Mouse (Mus musculus) thymus, adult 2 months (tissue): ENCODE data around the gene Cdk18. TPM values are rescaled to one million over a fixed set of nuclear protein-coding genes. Genes with fewer than 3 reads are reported as not detected.

Experiments used
- DNase-seq: peaks from one replicate; pipeline ENCODE4 v3.0.0; 2021
- H3K27ac ChIP-seq: fragments of 200-500 bp; 2 replicates; pipeline ENCODE4 v1.5.1; 2012; ENCODE audit warnings: low read length, control low read depth; ENCODE audit not compliant: control insufficient read depth, insufficient read depth
- H3K27me3 ChIP-seq: fragments of 200-500 bp; 2 replicates; pipeline ENCODE4 v1.6.1; 2012; ENCODE audit warnings: mild to moderate bottlenecking, low read length, moderate library complexity, mixed read lengths; ENCODE audit not compliant: control insufficient read depth, insufficient read depth
- H3K36me3 ChIP-seq: fragments of 200-500 bp; 2 replicates; pipeline ENCODE4 v1.6.1; 2012; ENCODE audit warnings: mild to moderate bottlenecking, low read length, moderate library complexity; ENCODE audit not compliant: control insufficient read depth, insufficient read depth
- H3K4me1 ChIP-seq: fragments of 200-500 bp; replicated peaks from 2 replicates; pipeline ENCODE4 v1.6.1; 2012; ENCODE audit warnings: low read length; ENCODE audit not compliant: control insufficient read depth, insufficient read depth
- H3K4me3 ChIP-seq: fragments of 200-500 bp; 2 replicates; pipeline ENCODE4 v1.5.1; 2012; ENCODE audit warnings: mild to moderate bottlenecking, low read length, control low read depth, moderate library complexity; ENCODE audit not compliant: control insufficient read depth, insufficient read depth
- CTCF ChIP-seq: fragments of 200-500 bp; IDR thresholded peaks from 2 replicates; pipeline ENCODE4 v1.5.1; 2012; ENCODE audit warnings: mild to moderate bottlenecking, control low read depth, low read length, moderate library complexity, borderline replicate concordance; ENCODE audit not compliant: control insufficient read depth, poor library complexity, insufficient read depth; ENCODE audit errors: extremely low read depth
- POLR2A ChIP-seq: fragments of 200-500 bp; IDR thresholded peaks from 2 replicates; pipeline ENCODE4 v1.6.1; 2012; ENCODE audit warnings: mild to moderate bottlenecking, low read length, control low read depth, moderate library complexity; ENCODE audit not compliant: control insufficient read depth, poor library complexity, insufficient read depth; ENCODE audit errors: extremely low read depth
- WGBS: fragments of 180-500 bp; shearing (Covaris S2); methylation state at CpG from one replicate; pipeline ENCODE4 v1.1.7; 2018; 5-methylcytosine and 5-hydroxymethylcytosine counted together
- polyA plus RNA-seq: library from polyadenylated mRNA; depleted of rRNA; stranded (reverse); fragments of >200 nt; gene quantifications from 2 replicates; pipeline ENCODE4 v1.2.3, GENCODE M21; 2012

Gene Cdk18
- polyA plus RNA-seq, 1 experiment = 8.6 TPM

DNA sequence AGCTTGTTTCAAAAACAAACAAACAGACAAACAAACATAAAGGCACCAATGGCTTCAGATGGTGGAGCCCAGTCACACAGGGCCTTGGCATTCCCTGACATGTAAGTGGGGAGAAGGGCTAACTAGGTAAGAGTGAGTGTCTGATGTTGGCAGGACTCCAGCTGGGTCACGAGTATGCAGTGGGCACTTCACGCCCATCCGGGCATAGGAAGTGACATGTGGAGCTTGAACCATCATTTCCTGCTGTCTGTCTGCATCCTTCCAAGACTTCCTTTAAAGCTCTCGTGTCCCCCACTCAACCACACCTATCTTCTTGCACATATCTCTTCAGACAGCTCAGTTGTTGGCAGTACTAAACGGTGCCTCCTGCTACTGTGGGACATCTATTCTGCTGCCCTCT lies 3.6 kb upstream of the Cdk18 start:
- TF ChIP-seq POLR2A (no peak), CTCF (no peak)
- Histone ChIP-seq H3K4me1 (peaks cover 2% of the 10 kb centered on the region; the same call in 1 of the 2 replicates), H3K27ac (no peak overlapping the region), H3K4me3 (no peak overlapping the region), H3K36me3 (no peaks in the 10 kb centered on the region), H3K27me3 (peaks cover 6% of the 10 kb centered on the region; the same call in 1 of the 2 replicates)
- DNase-seq = no peak
- WGBS = 27% methylated on average over 5 of the region's 5 CpGs

DNA sequence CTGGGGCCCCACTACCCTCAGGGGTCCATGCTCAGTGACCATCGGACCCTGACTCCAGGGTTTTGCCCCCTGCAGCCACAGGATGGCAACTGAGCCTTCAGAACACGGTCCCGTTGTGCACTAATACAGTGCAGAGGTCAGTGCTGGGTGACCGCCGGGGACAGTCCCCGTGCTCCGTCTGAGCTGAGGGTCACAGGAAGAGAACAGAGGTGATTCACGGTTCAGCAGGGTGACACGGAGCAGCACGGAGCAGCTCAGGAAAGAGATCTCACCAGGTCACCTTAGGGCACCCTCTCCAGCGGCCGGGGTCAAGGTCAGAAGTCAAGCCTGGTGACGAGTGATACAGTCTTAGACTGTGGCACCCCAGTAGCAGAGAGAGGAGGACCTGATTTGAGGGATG lies 2.3 kb upstream of the Cdk18 start:
- Histone ChIP-seq H3K4me1 (peaks cover 2% of the 10 kb centered on the region; the same call in 1 of the 2 replicates), H3K27me3 (peaks cover 6% of the 10 kb centered on the region; the same call in 1 of the 2 replicates), H3K36me3 (no peaks in the 10 kb centered on the region), H3K27ac (no peak overlapping the region), H3K4me3 (no peak overlapping the region)
- no peak for TF ChIP-seq POLR2A
- no peak for TF ChIP-seq CTCF
- no peak for DNase-seq
- 95% methylated on average over 13 of the region's 13 CpGs for WGBS

DNA sequence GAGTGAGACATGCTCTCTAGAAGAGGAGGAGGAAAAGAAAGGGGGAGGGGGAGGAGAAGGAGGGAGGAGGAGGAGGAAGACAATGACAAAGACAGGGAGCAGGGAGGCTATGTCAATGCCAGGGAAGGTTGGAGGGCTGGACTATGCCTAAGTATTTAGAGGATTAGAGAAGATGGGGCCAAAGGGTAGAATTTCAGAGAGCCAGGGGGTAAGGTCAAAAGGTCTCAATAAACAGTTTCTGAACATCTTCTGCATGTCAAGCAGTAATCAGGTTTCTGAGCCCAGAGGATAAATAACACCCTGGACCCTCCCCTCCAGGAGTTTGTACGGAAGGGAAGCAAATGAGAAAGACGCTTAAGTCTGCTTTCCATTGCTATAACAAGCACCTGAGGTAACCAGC lies 1.7 kb upstream of the Cdk18 start:
- WGBS = 94% methylated on average over 2 of the region's 2 CpGs
- Histone ChIP-seq H3K36me3 (no peaks in the 10 kb centered on the region), H3K4me3 (no peak overlapping the region), H3K27me3 (peaks cover 6% of the 10 kb centered on the region; the same call in 1 of the 2 replicates), H3K4me1 (peaks cover 2% of the 10 kb centered on the region; the same call in 1 of the 2 replicates), H3K27ac (no peak overlapping the region)
- TF ChIP-seq CTCF (no peak), POLR2A (no peak)
- DNase-seq = no peak

DNA sequence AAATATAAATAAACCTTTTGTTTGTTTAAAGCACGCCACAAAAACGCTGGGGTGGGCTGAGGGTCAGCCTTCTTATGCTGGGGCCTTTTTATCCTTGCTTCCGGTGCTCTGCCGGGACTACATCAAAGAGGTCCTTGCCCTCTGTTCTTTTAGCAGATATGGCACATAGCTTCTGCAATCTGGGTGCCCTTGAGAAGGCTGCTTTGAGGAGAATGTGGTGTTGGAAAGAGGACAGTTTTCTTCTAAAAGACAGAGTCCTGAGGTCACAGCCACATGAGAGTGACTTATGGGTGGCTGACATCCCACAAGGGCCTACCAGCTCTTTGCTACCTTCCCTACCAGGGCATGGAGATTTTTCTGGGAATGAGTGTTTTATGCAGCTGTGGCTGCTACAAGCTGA lies 1.1 kb upstream of the Cdk18 start:
- 93% methylated on average over 4 of the region's 4 CpGs for WGBS

DNA sequence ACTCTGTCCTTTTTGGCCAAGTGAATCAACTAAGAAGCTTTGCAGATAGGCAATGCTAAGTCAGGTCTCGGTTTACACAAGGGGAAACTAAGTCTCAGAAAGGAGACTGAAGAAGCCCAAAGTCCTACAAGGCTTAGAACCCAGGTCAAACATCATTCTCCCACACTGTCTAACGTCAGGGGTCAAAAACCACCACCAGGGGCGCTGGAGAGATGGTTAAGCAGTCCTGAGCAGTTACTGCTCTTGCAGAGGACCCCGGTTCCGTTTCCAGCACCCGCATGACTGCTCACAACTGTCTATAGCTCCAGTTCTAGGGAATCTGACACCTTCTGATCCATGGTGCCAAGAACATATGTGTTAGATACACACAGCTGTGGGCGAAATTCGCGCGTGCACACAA lies 687 bp upstream of the Cdk18 start:
- Histone ChIP-seq H3K36me3 (no peaks in the 10 kb centered on the region), H3K4me3 (no peak overlapping the region), H3K27me3 (peaks cover 6% of the 10 kb centered on the region; the same call in 1 of the 2 replicates), H3K27ac (no peak overlapping the region), H3K4me1 (peaks cover 2% of the 10 kb centered on the region; the same call in 1 of the 2 replicates)
- peak; percentile 58 for DNase-seq
- WGBS = 72% methylated on average over 10 of the region's 10 CpGs
- TF ChIP-seq POLR2A = no peak
- no peak for TF ChIP-seq CTCF

More for the DNA sequence above, 1.1 kb upstream of the Cdk18 start:
- Histone ChIP-seq H3K27ac (no peak overlapping the region), H3K27me3 (peaks cover 6% of the 10 kb centered on the region; the same call in 1 of the 2 replicates), H3K36me3 (no peaks in the 10 kb centered on the region), H3K4me1 (peaks cover 2% of the 10 kb centered on the region; the same call in 1 of the 2 replicates), H3K4me3 (no peak overlapping the region)
- no peak for DNase-seq
- TF ChIP-seq POLR2A = no peak
- TF ChIP-seq CTCF = no peak

DNA sequence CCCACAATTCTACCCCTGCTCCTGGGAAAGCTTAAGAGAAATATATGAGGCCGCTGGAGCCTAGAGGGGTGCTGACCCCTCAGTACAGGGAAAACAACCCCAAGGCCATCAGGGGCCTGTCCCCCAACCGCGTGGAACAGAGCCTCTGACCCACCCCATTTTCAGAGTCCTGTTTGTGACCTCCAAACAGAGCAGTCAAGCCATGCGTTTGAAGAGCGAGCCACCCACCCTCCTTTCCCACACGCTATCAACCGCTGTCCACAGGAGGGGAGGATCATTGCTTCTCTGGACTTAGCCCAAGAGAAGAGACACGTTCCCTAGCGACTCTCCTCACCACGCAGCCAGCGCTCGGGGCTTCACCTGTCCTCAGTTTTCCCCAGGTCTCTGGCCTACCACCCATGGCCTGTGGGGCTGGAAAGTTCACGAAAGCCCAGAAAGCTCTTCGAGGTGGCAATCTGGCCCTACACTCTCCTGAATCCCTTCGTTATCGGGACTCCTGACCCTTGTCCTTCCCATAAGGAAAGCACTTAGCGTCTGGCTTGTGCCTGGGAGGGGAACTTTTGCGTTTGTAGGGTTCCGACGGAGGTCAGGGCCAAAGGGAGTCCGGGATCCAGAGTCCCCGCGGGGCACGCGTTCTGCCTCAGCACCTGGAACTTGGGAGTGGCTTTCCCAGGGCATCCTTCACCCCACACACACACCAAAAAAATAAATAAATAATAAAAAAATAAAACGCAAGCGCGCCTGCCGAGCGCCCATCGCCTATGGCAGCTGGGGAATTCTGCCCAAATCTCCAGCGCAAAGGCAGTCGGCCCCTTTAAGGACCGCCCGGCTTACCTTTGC lies 688 bp downstream of the Cdk18 start:
- Histone ChIP-seq H3K36me3 (no peaks in the 10 kb centered on the region), H3K4me3 (peak overlapping the region; percentile 30), H3K4me1 (peaks cover 2% of the 10 kb centered on the region; the same call in 1 of the 2 replicates), H3K27me3 (peaks cover 6% of the 10 kb centered on the region; the same call in 1 of the 2 replicates), H3K27ac (no peak overlapping the region)
- no peak for DNase-seq
- 17% methylated on average over 35 of the region's 35 CpGs for WGBS
- TF ChIP-seq POLR2A (no peak), CTCF (no peak)
